Mouse (Mus musculus) kidney, postnatal 25 days (tissue): ENCODE data around the gene Scaper.
A peak's percentile ranks its signal among the peaks of the same experiment; 100 is the strongest.

Experiments
- DNase-seq, 2 experiments: peaks; one replicate each; pipeline ENCODE4 v3.0.0; 2021; ENCODE audit warnings: mixed read lengths in 2 of 2

Scaper gene

DNA sequence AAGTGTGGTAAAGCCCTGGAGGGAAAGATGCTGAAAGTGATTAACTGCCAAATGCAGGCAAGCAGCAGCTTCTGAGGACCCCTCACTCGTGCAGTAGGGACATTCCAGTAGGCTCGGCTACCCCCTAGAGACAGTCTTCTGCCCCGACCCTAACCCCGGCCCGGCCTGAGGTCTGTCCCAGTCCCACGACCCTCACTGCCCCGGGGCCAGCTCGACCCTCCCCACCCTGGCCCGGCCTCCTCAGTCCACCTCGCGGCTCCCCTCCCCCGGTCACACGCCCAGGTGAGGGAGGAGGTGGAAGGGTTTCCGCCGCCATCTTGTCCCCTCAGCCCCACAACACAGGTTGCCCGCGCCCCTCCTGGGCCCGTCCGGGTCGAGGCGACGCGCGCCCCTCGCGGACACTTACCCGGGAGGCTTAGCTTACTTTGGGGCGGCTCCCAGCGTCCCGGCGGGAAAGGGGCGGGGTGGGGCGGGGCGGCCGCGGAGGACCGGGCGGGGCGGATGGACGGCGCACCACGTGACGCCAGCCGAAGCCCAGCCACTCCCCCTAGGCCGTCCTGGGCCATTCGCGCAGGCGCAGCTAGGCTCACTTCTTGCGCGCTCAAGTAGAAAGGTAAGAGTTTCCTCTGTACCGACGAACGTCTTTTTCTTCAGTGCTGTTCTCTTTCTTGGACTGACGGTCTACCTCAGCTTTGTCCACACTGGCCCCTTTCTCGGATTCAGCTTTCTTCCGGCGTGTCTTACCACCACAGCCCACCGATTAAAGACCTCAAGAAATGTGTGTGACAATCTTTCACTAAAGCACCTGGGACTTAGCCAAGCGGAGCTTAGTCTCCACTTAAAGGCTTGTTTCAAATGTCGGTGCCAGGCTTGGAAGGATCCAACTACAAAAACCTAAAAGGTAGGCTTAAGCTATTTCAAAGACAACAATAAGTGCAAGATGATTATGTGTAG lies at the start of gene Scaper:
Scaper (minus strand) TSS at position 456 of the 954 bp plus-strand sequence.
- peak; percentile 95 for DNase-seq

DNA sequence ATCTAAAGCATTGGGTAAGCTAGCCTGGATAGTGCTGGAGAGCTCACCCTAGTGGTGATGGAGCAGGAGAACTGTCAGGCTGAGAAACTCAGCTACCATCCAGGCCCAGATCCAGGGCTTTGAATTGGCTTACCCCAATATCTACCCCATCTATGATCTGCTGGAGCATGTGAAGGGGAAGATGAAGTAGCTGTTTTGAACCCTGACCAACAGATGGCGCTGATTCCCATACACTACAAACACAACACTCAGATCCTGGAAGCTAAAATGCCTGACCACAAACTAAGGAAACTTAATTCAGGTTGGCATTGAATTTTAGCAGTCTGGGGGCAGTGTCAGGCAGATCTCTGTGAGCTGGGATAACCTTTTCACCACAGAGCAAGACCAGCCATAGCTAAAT lies 8.9 kb upstream of the Scaper start:
- DNase-seq: peak in 1 of 2 experiments; percentile 40

DNA sequence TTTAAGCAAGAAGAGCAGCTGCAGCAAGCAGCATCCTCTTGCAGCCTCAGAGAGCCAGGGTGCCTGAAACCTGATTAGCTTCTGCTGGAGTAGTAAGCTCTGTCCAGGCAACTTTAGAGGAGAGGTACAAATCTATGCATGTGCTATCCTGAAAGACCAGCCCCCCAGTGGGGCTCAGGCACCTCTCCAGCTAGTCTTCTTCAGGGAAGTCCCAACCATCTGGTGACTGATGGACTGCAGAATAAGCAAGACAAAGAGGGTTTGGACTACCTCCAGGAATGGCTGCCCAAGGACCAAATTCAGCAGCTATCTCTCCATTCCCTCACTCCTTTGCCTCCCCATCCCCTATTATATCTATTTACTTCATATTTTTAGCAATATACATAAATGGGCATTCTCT lies 3.4 kb upstream of the Scaper start:
- no peak for DNase-seq

GRCm38 (mm10) chr9:55938618-55938985 lies 683 bp upstream of the Scaper start:
- DNase-seq: no peak

- no peak for DNase-seq
These were observed 675 bp downstream of the Scaper start for GRCm38 (mm10) chr9:55937224-55937663.

- DNase-seq: no peak
These were observed 5.4 kb downstream of the Scaper start for GRCm38 (mm10) chr9:55932482-55932881.

GRCm38 (mm10) chr9:55918579-55918978 lies 19.3 kb downstream of the Scaper start:
- DNase-seq: no peak

DNA sequence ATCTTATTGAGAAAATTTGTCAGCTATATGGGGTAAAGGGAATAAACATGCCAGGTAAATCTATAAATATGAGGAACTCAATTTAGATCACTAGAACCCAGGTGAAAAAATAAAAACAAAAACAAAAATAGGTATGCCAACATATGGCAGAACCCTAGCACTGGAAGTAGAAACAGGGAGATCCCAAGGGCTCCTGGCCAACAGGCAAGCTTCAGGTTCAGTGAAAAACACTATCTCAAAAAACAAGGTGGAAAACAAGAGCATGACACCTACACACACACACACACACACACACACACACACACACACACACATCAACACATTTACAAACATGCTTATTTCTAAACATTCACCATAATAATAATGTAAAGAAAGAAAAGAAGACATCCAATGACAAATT lies 21.2 kb downstream of the Scaper start:
- no peak for DNase-seq

GRCm38 (mm10) chr9:55911481-55911880 lies 26.4 kb downstream of the Scaper start:
- no peak for DNase-seq

DNA sequence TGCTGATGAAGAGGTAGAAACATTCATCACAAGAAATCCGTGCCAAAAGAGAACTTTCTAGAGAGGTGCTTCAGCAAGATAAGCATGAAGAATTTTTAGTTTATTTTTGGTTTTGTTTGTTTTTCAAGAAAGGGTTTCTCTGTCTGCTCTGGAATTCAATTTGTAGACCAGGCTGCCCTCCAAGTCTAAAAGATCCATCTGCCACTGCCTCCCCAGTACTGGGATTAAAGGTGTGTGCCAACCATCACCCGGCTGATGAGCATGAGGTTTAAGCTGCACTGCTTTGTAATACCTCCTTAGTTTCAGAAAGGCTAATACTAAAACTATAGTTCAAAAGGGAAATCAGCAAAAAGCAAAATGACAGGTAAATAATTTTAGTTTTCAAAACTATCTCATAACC lies 35.0 kb downstream of the Scaper start:
- no peak for DNase-seq

GRCm38 (mm10) chr9:55901588-55901987 lies 36.3 kb downstream of the Scaper start:
- no peak for DNase-seq

DNA sequence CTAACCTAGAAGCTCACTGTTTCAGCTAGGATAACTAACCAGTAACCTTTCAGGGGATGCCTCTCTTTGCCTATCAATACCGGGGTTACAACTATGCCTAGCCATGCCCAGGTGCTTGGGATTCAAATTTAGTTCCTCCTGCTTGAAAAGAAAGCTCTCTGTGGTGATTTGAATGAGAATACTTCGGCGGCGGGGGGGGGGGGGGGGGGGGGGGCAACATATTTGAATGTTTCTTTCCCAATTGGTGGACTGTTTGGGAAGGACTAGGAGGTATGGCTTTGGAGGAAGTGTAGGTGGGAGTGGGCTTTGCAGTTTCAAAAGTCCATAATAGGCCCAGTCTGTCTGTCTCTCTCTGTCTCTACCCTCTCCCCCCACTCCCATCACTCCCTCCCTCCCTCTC lies 37.4 kb downstream of the Scaper start:
- DNase-seq: no peak

DNA sequence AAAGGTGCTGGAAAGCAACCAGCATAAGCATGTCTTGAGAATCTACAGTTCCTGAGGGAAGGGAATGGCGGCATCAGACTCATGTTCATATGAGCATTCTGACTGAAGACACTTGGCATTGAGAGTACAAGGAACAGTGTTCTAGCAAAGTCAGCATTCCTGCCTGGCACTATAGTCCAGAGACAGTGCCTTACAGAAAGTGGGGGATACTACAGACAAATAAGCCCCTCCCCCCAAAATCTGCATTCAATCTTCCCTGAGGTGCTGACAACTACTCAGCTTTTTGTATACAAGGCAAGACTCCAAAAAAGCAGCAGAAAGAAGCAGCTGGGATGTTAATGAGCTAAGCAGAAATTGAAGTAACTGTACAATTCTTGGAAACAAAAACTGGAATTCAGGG lies 59.9 kb downstream of the Scaper start:
- DNase-seq: no peak

GRCm38 (mm10) chr9:55789442-55789841 lies 148.5 kb downstream of the Scaper start:
- no peak for DNase-seq

- no peak for DNase-seq
These were observed 225.9 kb downstream of the Scaper start for GRCm38 (mm10) chr9:55712016-55712415.

- DNase-seq: no peak
These were observed 227.4 kb downstream of the Scaper start for GRCm38 (mm10) chr9:55710553-55710952.

- DNase-seq: no peak
These were observed 231.3 kb downstream of the Scaper start for GRCm38 (mm10) chr9:55706603-55707002.

GRCm38 (mm10) chr9:55695307-55695706 lies 242.6 kb downstream of the Scaper start:
- DNase-seq: no peak

DNA sequence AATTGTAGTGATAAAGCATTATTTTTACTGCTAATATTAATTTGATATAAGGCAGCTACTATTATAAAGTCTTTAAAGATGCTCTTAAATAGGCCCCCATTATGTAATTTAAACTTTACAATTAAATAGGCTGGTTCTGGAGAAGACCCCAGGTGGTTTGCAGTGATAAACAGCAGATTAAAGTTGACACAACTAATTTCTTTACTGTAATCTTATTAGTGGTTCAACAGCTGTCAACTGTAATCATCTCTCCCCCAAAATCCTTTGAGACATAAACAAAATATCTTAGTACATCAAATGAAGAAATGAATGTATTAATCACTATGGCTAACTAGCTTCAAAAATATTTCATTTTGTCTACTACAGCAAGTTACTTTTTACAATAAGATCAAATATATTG lies 260.8 kb downstream of the Scaper start:
- DNase-seq: no peak

GRCm38 (mm10) chr9:55646444-55646843 lies 291.5 kb downstream of the Scaper start:
- no peak for DNase-seq

GRCm38 (mm10) chr9:55626990-55627389 lies 310.9 kb downstream of the Scaper start:
- DNase-seq: no peak

DNA sequence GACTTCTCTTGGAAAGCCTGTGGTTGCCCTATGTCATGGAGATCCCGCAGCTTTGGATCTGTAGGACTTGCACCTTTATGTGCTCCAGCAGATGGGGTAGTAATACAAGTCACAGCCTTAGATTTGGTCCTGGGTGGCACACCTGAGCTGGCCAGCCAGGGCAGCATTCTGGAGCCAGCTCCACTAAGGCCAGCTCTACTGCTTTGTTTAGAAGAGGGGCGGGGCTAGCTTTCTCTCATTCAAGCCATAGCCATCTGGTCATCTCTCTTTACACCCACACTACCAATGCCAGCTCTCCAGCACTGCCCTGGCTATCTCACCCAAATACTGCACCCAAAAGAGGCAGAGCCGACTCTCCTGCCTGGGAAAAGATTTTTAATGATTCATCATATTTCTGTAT lies 323.2 kb downstream of the Scaper start:
- no peak for DNase-seq

- DNase-seq: no peak
These were observed 328.2 kb downstream of the Scaper start for GRCm38 (mm10) chr9:55609751-55610150.

- DNase-seq: no peak
These were observed 329.0 kb downstream of the Scaper start for GRCm38 (mm10) chr9:55608701-55609531.
